Mouse (Mus musculus) CH12.LX (cell line): ENCODE measurements around the gene Gm17018. TPM values are rescaled to one million over a fixed set of nuclear protein-coding genes. Genes with fewer than 3 reads are reported as not detected.

Source experiments
- DNase-seq: peaks from one replicate; pipeline ENCODE4 v3.0.0-alpha.2; 2013; ENCODE audit errors: extremely low read depth
- H3K27ac ChIP-seq: 2 replicates; pipeline ENCODE4 v1.5.1; 2012; ENCODE audit warnings: low read depth, mild to moderate bottlenecking, control low read depth, moderate library complexity; ENCODE audit not compliant: insufficient read depth
- H3K27me3 ChIP-seq: replicated peaks from 2 replicates; pipeline ENCODE3; 2012; ENCODE audit warnings: inconsistent platforms
- H3K36me3 ChIP-seq, 2 experiments: replicated peaks in 1 of 2; 2 replicates each; pipeline versions ENCODE3 to v1.6.1; 2012; ENCODE audit warnings: inconsistent platforms in 1 of 2, low read length in 1 of 2, mild to moderate bottlenecking in 1 of 2, mixed read lengths in 1 of 2, moderate library complexity in 1 of 2; ENCODE audit not compliant: control insufficient read depth in 1 of 2, insufficient read depth in 1 of 2
- H3K4me1 ChIP-seq, 2 experiments: 2 replicates each; pipeline ENCODE4 v1.6.1; 2012; ENCODE audit warnings: inconsistent platforms in 1 of 2, moderate library complexity in 1 of 2; ENCODE audit not compliant: insufficient read depth in 2 of 2, control insufficient read depth in 1 of 2
- H3K4me2 ChIP-seq: 2 replicates; pipeline ENCODE4 v1.6.1; 2012; ENCODE audit warnings: low read depth, mild to moderate bottlenecking, control low read depth; ENCODE audit not compliant: poor library complexity, insufficient read depth, severe bottlenecking
- H3K4me3 ChIP-seq, 3 experiments: fragments of 150-350 bp in 1 of 3; sonication (generic) in 1 of 3; replicated peaks in 1 of 3; 2 replicates each; pipeline versions ENCODE3 to v1.5.1; 2011 to 2012; ENCODE audit warnings: low read depth in 2 of 3, low read length in 2 of 3, mild to moderate bottlenecking in 2 of 3, moderate library complexity in 2 of 3, control low read depth in 1 of 3, improper control_type of control experiment in 1 of 3, inconsistent platforms in 1 of 3, mixed read lengths in 1 of 3; ENCODE audit not compliant: poor library complexity in 1 of 3
- H3K79me2 ChIP-seq: replicated peaks from 2 replicates; pipeline ENCODE4 v1.6.1; 2012; ENCODE audit warnings: mild to moderate bottlenecking, moderate library complexity; ENCODE audit not compliant: control insufficient read depth, poor library complexity, insufficient read depth, severe bottlenecking; ENCODE audit errors: extremely low read depth
- H3K9ac ChIP-seq: 2 replicates; pipeline ENCODE4 v1.6.1; 2012; ENCODE audit warnings: low read depth, mild to moderate bottlenecking, control low read depth, moderate library complexity; ENCODE audit not compliant: insufficient read depth
- H3K9me3 ChIP-seq: replicated peaks from 2 replicates; pipeline ENCODE3; 2012; ENCODE audit warnings: low read length, inconsistent platforms, mixed read lengths
- CHD2 ChIP-seq: IDR thresholded peaks from 2 replicates; pipeline ENCODE4 v1.6.1; 2011; ENCODE audit warnings: low read length, improper control_type of control experiment
- ELF1 ChIP-seq: IDR thresholded peaks from 2 replicates; pipeline ENCODE4 v1.6.1; 2014; ENCODE audit warnings: low read depth, mild to moderate bottlenecking, inconsistent platforms, low read length, improper control_type of control experiment
- EP300 ChIP-seq: IDR thresholded peaks from 2 replicates; pipeline ENCODE4 v1.6.1; 2011; ENCODE audit warnings: low read length, improper control_type of control experiment
- IRF4 ChIP-seq: IDR thresholded peaks from 2 replicates; pipeline ENCODE4 v1.6.1; 2014; ENCODE audit warnings: low read depth, mild to moderate bottlenecking, inconsistent platforms, low read length, improper control_type of control experiment
- KAT2A ChIP-seq: IDR thresholded peaks from 2 replicates; pipeline ENCODE4 v1.6.1; 2012; ENCODE audit warnings: low read length, improper control_type of control experiment, inconsistent platforms; ENCODE audit not compliant: insufficient replicate concordance
- PAX5 ChIP-seq: IDR thresholded peaks from 2 replicates; pipeline ENCODE4 v1.6.1; 2012; ENCODE audit warnings: low read length, inconsistent platforms, mixed read lengths
- POLR2AphosphoS2 ChIP-seq: IDR thresholded peaks from 2 replicates; pipeline ENCODE4 v1.6.1; 2011; ENCODE audit warnings: low read depth, low read length, improper control_type of control experiment
- RAD21 ChIP-seq: IDR thresholded peaks from 2 replicates; pipeline ENCODE4 v1.6.1; 2011; ENCODE audit warnings: low read depth, mild to moderate bottlenecking, low read length, improper control_type of control experiment, moderate library complexity
- SMC3 ChIP-seq: IDR thresholded peaks from 2 replicates; pipeline ENCODE4 v1.6.1; 2011; ENCODE audit warnings: low read depth, low read length, improper control_type of control experiment
- UBTF ChIP-seq: IDR thresholded peaks from 2 replicates; pipeline ENCODE4 v1.6.1; 2012; ENCODE audit warnings: low read depth, mild to moderate bottlenecking, inconsistent platforms, low read length, improper control_type of control experiment, moderate library complexity
- USF1 ChIP-seq: IDR thresholded peaks from 2 replicates; pipeline ENCODE4 v1.6.1; 2014; ENCODE audit warnings: low read depth, mild to moderate bottlenecking, inconsistent platforms, low read length, improper control_type of control experiment
- USF2 ChIP-seq: conservative IDR thresholded peaks from 2 replicates; pipeline ENCODE4 v1.6.1; 2011; ENCODE audit warnings: low read depth, low read length, improper control_type of control experiment
- ZC3H11A ChIP-seq: IDR thresholded peaks from 2 replicates; pipeline ENCODE4 v1.6.1; 2012; ENCODE audit warnings: low read depth, mild to moderate bottlenecking, inconsistent platforms, low read length, improper control_type of control experiment
- ZKSCAN1 ChIP-seq: IDR thresholded peaks from 2 replicates; pipeline ENCODE4 v1.6.1; 2012; ENCODE audit warnings: low read depth, inconsistent platforms, low read length, improper control_type of control experiment, borderline replicate concordance
- dilution Hi-C: fragments of 300-500 bp; cut with MboI; formaldehyde crosslinking; loops from 2 replicates; pipeline ENCODE4 v1.14.3; 2020; ENCODE audit warnings: low sequenced_read_pairs; ENCODE audit not compliant: extremely low pct_unique_long_range_greater_than_20kb, extremely low pct_ligation_motif_present
- in situ Hi-C: fragments of 300-500 bp; cut with MboI; formaldehyde crosslinking; loops from 3 replicates; pipeline ENCODE4 v1.14.3; 2019; ENCODE audit warnings: low sequenced_read_pairs, low pct_ligation_motif_present, low pct_unique_long_range_greater_than_20kb, mixed read lengths
- polyA plus RNA-seq: library from polyadenylated mRNA; unstranded; fragments of >175 nt; gene quantifications from 2 replicates; pipeline ENCODE4 v1.2.1, GENCODE M21; 2012; ENCODE audit warnings: low read depth; ENCODE audit not compliant: insufficient read length
- total RNA-seq, 2 experiments: library from RNA; depleted of rRNA; stranded (reverse); fragments of 300-350 nt in 1 of 2; fragments of >200 nt in 1 of 2; gene quantifications; 2 replicates each; pipeline ENCODE4 v1.2.3; 2012 to 2014

Gm17018 gene
- total and polyA plus RNA-seq, 3 experiments, result 18.5 to 40.4 (median 34.4) TPM

GRCm38 (mm10) chr19:45621061-45621460 lies 60.6 kb downstream of the Gm17018 start:
- in situ Hi-C loops, result no loop called here

GRCm38 (mm10) chr19:45622144-45622543 lies 61.7 kb downstream of the Gm17018 start:
- H3K79me2 ChIP-seq, result no peaks in the 10 kb centered on the region
- no peak for DNase-seq
- peaks cover 9 to 26% of the 10 kb centered on the region in 2 experiments for H3K4me1 ChIP-seq
- H3K9ac ChIP-seq, result no peak overlapping the region
- H3K9me3 ChIP-seq, result no peaks in the 10 kb centered on the region
- TF ChIP-seq PAX5 (no peak), EP300 (no peak), SMC3 (no peak), UBTF (no peak), ELF1 (no peak), IRF4 (no peak), POLR2AphosphoS2 (no peak), KAT2A (no peak), CHD2 (no peak), USF1 (no peak), RAD21 (no peak), ZC3H11A (no peak), ZKSCAN1 (no peak)
- TF ChIP-seq, all 38 proteins: peak for 0
- Histone ChIP-seq H3K27ac (no peak overlapping the region), H3K4me3 (no peak overlapping the region), H3K27me3 (no peaks in the 10 kb centered on the region), H3K36me3 (peaks cover 0 to 26% of the 10 kb centered on the region in 2 experiments), H3K4me2 (no peak overlapping the region)
- in situ Hi-C loops, result no loop called here
- dilution Hi-C loops, result no loop called here

More at GRCm38 (mm10) chr19:45621061-45621460, 60.6 kb downstream of the Gm17018 start:
- TF ChIP-seq SMC3, result no peak
- TF ChIP-seq ELF1, result no peak
- Histone ChIP-seq H3K4me3 (no peak overlapping the region), H3K4me2 (no peak overlapping the region), H3K27me3 (no peaks in the 10 kb centered on the region), H3K79me2 (no peaks in the 10 kb centered on the region), H3K36me3 (peaks cover 0 to 21% of the 10 kb centered on the region in 2 experiments), H3K9ac (no peak overlapping the region), H3K4me1 (peaks cover 9 to 26% of the 10 kb centered on the region in 2 experiments), H3K27ac (no peak overlapping the region), H3K9me3 (no peaks in the 10 kb centered on the region)
- no peak for DNase-seq
- dilution Hi-C loops, result no loop called here

- peaks cover 9 to 26% of the 10 kb centered on the region in 2 experiments for H3K4me1 ChIP-seq
- no peaks in the 10 kb centered on the region for H3K79me2 ChIP-seq
- no peaks in the 10 kb centered on the region for H3K27me3 ChIP-seq
- no peak overlapping the region for H3K9ac ChIP-seq
- 0 out of 2 replicates have a peak overlapping the region, but pooled peaks have one; percentile 4 for H3K4me2 ChIP-seq
- dilution Hi-C loops, result no loop called here
- TF ChIP-seq USF2 (no peak), IRF4 (peak; percentile 86), EP300 (peak; percentile 66)
- no peaks in the 10 kb centered on the region for H3K9me3 ChIP-seq
- peaks cover 0 to 23% of the 10 kb centered on the region in 2 experiments for H3K36me3 ChIP-seq
- no peak overlapping the region for H3K4me3 ChIP-seq
- in situ Hi-C loops, result no loop called here
- no peak overlapping the region for H3K27ac ChIP-seq
- peak; percentile 52 for DNase-seq
Measured at GRCm38 (mm10) chr19:45623710-45624109, 63.3 kb downstream of the Gm17018 start.
